Mouse (Mus musculus): ENCODE results near the gene Gpr68. TPM values are rescaled to one million over a fixed set of nuclear protein-coding genes. Genes with fewer than 3 reads are reported as not detected.

Gpr68 gene
- polyA plus RNA-seq, 1 experiment from 2014 or later = 5.4 TPM

DNA sequence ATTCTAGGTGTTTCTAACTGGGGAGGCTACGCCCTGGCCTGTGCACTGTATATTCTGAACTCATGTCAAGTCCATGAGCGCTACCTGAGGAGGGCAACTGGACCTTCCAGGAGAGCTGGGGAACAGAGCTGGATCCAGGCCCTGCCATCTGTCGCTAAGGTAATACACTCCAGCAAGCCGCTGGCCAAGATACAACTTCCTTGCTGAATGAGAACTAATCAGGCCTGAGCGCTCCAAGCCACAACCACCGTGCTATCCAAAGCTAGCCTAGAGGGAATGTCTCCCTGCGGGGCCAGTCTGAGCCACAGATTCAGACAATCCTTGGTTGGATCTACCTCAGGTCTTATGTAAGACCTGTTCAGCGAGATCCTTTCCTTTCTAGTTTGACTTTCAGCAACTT lies 40.9 kb downstream of the Gpr68 start:
- no peak for ATAC-seq (ENCODE audit: low read depth)
- H3K9ac ChIP-seq (replicated peaks; ENCODE audit: low read depth, low read length) = no peak overlapping the region
- 91% methylated on average over 8 of the region's 8 CpGs for WGBS
- no peak overlapping the region for H3K27ac ChIP-seq (ENCODE audit: low read depth, low read length)
- H3K9me3 ChIP-seq (ENCODE audit: control insufficient read depth, low read length) = no peaks in the 10 kb centered on the region
- H3K4me2 ChIP-seq (ENCODE audit: low read depth, low read length) = no peak overlapping the region
- H3K36me3 ChIP-seq (ENCODE audit: control insufficient read depth, insufficient read depth, low read length) = no peaks in the 10 kb centered on the region
- no peaks in the 10 kb centered on the region for H3K27me3 ChIP-seq (ENCODE audit: control insufficient read depth, insufficient read depth, low read length)
- no peak overlapping the region for H3K4me3 ChIP-seq (ENCODE audit: low read depth, low read length)
- no peaks in the 10 kb centered on the region for H3K4me1 ChIP-seq (ENCODE audit: control insufficient read depth, insufficient read depth, low read length)

GRCm38 (mm10) chr12:100865509-100866078 lies 42.4 kb downstream of the Gpr68 start:
- H3K4me1 ChIP-seq (ENCODE audit: control insufficient read depth, insufficient read depth, low read length) = no peaks in the 10 kb centered on the region
- H3K9me3 ChIP-seq (ENCODE audit: control insufficient read depth, low read length) = no peaks in the 10 kb centered on the region
- H3K4me2 ChIP-seq (ENCODE audit: low read depth, low read length) = no peak overlapping the region
- no peak overlapping the region for H3K4me3 ChIP-seq (ENCODE audit: low read depth, low read length)
- H3K9ac ChIP-seq (replicated peaks; ENCODE audit: low read depth, low read length) = no peak overlapping the region
- no peak overlapping the region for H3K27ac ChIP-seq (ENCODE audit: low read depth, low read length)
- no peaks in the 10 kb centered on the region for H3K27me3 ChIP-seq (ENCODE audit: control insufficient read depth, insufficient read depth, low read length)
- no peaks in the 10 kb centered on the region for H3K36me3 ChIP-seq (ENCODE audit: control insufficient read depth, insufficient read depth, low read length)
- 54% methylated on average over 11 of the region's 11 CpGs for WGBS
- ATAC-seq (ENCODE audit: low read depth) = peak; percentile 66; the same call in 1 of the 2 replicates

DNA sequence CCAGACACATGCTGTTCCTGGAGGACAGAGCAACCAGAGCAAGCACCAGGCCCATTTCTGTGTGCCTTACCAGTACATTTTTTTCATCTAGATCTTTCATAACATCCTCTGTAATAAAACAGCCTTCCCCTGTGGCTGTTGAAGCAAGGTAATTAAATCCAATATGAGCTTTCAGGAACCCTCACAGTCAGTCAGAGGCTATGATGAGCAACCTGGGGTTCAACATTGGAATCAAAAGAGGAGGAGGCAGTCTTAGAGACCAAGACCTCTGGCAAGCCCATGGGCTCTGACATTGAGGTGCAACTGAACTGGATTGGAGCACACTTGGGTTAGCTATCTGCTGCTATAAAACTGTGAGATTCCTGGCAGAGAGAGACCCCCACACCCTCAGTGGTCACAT lies 42.9 kb downstream of the Gpr68 start:
- ATAC-seq (ENCODE audit: low read depth) = peak; percentile 53
- no peaks in the 10 kb centered on the region for H3K4me1 ChIP-seq (ENCODE audit: control insufficient read depth, insufficient read depth, low read length)
- no peaks in the 10 kb centered on the region for H3K27me3 ChIP-seq (ENCODE audit: control insufficient read depth, insufficient read depth, low read length)
- no peak overlapping the region for H3K27ac ChIP-seq (ENCODE audit: low read depth, low read length)
- H3K36me3 ChIP-seq (ENCODE audit: control insufficient read depth, insufficient read depth, low read length) = no peaks in the 10 kb centered on the region
- no peak overlapping the region for H3K9ac ChIP-seq (replicated peaks; ENCODE audit: low read depth, low read length)
- no peak overlapping the region for H3K4me2 ChIP-seq (ENCODE audit: low read depth, low read length)
- no peaks in the 10 kb centered on the region for H3K9me3 ChIP-seq (ENCODE audit: control insufficient read depth, low read length)
- no peak overlapping the region for H3K4me3 ChIP-seq (ENCODE audit: low read depth, low read length)

DNA sequence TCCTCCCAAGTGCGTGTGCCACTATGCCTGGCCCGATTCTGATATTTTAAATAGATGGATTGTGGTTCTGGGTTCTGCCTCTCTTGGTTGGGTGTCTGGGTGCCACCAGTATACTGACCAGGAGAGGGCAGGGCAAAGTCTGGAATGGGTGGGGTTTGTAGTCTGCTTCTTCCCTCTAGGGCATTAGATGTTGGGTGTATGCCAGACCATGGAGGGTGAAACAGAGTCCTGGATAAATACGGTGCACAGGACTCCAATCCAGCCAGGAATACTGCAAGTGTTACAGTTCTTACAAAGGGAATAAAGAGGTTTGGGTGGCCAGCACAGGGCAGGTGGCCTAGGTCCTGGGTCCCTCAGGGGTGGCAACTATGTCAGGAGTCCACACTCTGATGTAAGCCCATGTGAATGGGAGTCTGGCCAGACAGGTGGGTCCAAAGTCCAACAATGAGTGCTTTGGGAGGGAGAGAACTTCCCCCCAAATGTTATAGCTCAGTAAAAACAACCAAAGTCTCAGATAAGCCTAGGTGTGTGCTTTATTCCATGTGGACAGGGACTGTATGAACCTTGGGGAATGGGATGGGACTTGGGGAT lies 45.0 kb downstream of the Gpr68 start:
- H3K27ac ChIP-seq (ENCODE audit: low read depth, low read length) = no peak overlapping the region
- ATAC-seq (ENCODE audit: low read depth) = no peak
- H3K4me1 ChIP-seq (ENCODE audit: control insufficient read depth, insufficient read depth, low read length) = no peaks in the 10 kb centered on the region
- no peaks in the 10 kb centered on the region for H3K36me3 ChIP-seq (ENCODE audit: control insufficient read depth, insufficient read depth, low read length)
- no peaks in the 10 kb centered on the region for H3K9me3 ChIP-seq (ENCODE audit: control insufficient read depth, low read length)
- no peak overlapping the region for H3K9ac ChIP-seq (replicated peaks; ENCODE audit: low read depth, low read length)
- H3K4me3 ChIP-seq (ENCODE audit: low read depth, low read length) = no peak overlapping the region
- WGBS = 92% methylated on average over 3 of the region's 3 CpGs
- no peaks in the 10 kb centered on the region for H3K27me3 ChIP-seq (ENCODE audit: control insufficient read depth, insufficient read depth, low read length)
- H3K4me2 ChIP-seq (ENCODE audit: low read depth, low read length) = no peak overlapping the region

GRCm38 (mm10) chr12:100862272-100862671 lies 45.7 kb downstream of the Gpr68 start:
- no peaks in the 10 kb centered on the region for H3K27me3 ChIP-seq (ENCODE audit: control insufficient read depth, insufficient read depth, low read length)
- no peaks in the 10 kb centered on the region for H3K36me3 ChIP-seq (ENCODE audit: control insufficient read depth, insufficient read depth, low read length)
- H3K9me3 ChIP-seq (ENCODE audit: control insufficient read depth, low read length) = no peaks in the 10 kb centered on the region
- no peak overlapping the region for H3K27ac ChIP-seq (ENCODE audit: low read depth, low read length)
- no peak overlapping the region for H3K4me2 ChIP-seq (ENCODE audit: low read depth, low read length)
- no peak overlapping the region for H3K4me3 ChIP-seq (ENCODE audit: low read depth, low read length)
- no peak for ATAC-seq (ENCODE audit: low read depth)
- H3K9ac ChIP-seq (replicated peaks; ENCODE audit: low read depth, low read length) = no peak overlapping the region
- no peaks in the 10 kb centered on the region for H3K4me1 ChIP-seq (ENCODE audit: control insufficient read depth, insufficient read depth, low read length)
- WGBS = 92% methylated on average over 3 of the region's 3 CpGs

DNA sequence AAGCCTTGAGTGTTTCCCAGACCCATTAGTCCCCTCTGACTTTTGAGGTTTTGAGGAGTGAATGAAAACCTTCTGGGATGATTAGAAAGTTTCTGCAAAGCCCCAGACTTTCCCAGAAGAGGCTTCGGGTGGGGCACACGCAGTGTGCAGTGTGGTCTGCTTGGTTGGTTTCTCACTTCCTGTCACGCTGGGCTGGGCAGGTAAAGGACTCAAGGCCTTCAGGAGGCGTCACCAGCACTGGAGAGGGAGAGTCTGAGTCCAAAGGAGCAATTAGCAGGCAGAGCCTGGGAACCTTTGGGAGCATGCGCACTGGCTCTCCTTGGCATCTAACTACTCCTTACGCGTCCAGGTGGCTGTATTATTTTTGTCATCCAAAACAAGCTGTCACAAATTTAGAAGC lies 50.2 kb downstream of the Gpr68 start:
- H3K36me3 ChIP-seq (ENCODE audit: control insufficient read depth, insufficient read depth, low read length) = no peaks in the 10 kb centered on the region
- H3K9ac ChIP-seq (replicated peaks; ENCODE audit: low read depth, low read length) = no peak overlapping the region
- no peaks in the 10 kb centered on the region for H3K9me3 ChIP-seq (ENCODE audit: control insufficient read depth, low read length)
- no peak for ATAC-seq (ENCODE audit: low read depth)
- H3K4me2 ChIP-seq (ENCODE audit: low read depth, low read length) = no peak overlapping the region
- no peaks in the 10 kb centered on the region for H3K27me3 ChIP-seq (ENCODE audit: control insufficient read depth, insufficient read depth, low read length)
- 79% methylated on average over 7 of the region's 7 CpGs for WGBS
- H3K27ac ChIP-seq (ENCODE audit: low read depth, low read length) = no peak overlapping the region
- H3K4me3 ChIP-seq (ENCODE audit: low read depth, low read length) = no peak overlapping the region
- no peaks in the 10 kb centered on the region for H3K4me1 ChIP-seq (ENCODE audit: control insufficient read depth, insufficient read depth, low read length)

GRCm38 (mm10) chr12:100856337-100856736 lies 51.7 kb downstream of the Gpr68 start:
- H3K27me3 ChIP-seq (ENCODE audit: control insufficient read depth, insufficient read depth, low read length) = no peaks in the 10 kb centered on the region
- no peak for ATAC-seq (ENCODE audit: low read depth)
- H3K9ac ChIP-seq (replicated peaks; ENCODE audit: low read depth, low read length) = no peak overlapping the region
- H3K4me2 ChIP-seq (ENCODE audit: low read depth, low read length) = no peak overlapping the region
- WGBS = 89% methylated on average over 2 of the region's 2 CpGs
- H3K9me3 ChIP-seq (ENCODE audit: control insufficient read depth, low read length) = no peaks in the 10 kb centered on the region
- H3K36me3 ChIP-seq (ENCODE audit: control insufficient read depth, insufficient read depth, low read length) = no peaks in the 10 kb centered on the region
- no peak overlapping the region for H3K27ac ChIP-seq (ENCODE audit: low read depth, low read length)
- H3K4me3 ChIP-seq (ENCODE audit: low read depth, low read length) = no peak overlapping the region
- no peaks in the 10 kb centered on the region for H3K4me1 ChIP-seq (ENCODE audit: control insufficient read depth, insufficient read depth, low read length)

DNA sequence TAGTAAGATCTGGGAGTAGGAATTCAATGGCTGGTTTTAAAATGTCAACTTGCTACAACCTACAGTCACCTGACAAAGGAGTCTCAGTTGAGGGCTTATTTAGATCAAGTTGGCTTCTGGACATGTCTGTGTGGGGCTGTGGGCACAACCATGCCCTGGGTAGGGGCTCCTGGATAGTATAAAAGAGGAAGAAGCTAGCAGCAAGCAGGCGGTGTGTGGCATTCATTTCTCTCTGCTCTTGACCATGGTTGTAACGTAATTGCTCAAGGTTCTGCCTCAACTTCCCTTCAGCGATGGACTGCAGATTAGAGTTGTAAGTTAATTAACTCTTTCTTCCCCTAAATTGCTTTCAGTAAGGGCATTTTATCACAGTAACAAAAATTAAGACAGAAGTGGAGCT lies 55.6 kb downstream of the Gpr68 start:
- Histone ChIP-seq H3K9ac (replicated peaks; ENCODE audit: low read depth, low read length) (no peak overlapping the region), H3K4me3 (ENCODE audit: low read depth, low read length) (no peak overlapping the region), H3K4me2 (ENCODE audit: low read depth, low read length) (no peak overlapping the region), H3K36me3 (ENCODE audit: control insufficient read depth, insufficient read depth, low read length) (no peaks in the 10 kb centered on the region), H3K9me3 (ENCODE audit: control insufficient read depth, low read length) (no peaks in the 10 kb centered on the region), H3K27ac (ENCODE audit: low read depth, low read length) (no peak overlapping the region), H3K27me3 (ENCODE audit: control insufficient read depth, insufficient read depth, low read length) (no peaks in the 10 kb centered on the region), H3K4me1 (ENCODE audit: control insufficient read depth, insufficient read depth, low read length) (no peaks in the 10 kb centered on the region; the same call in 1 of the 2 replicates)
- no peak for ATAC-seq (ENCODE audit: low read depth)
- 84% methylated on average over 3 of the region's 3 CpGs for WGBS

DNA sequence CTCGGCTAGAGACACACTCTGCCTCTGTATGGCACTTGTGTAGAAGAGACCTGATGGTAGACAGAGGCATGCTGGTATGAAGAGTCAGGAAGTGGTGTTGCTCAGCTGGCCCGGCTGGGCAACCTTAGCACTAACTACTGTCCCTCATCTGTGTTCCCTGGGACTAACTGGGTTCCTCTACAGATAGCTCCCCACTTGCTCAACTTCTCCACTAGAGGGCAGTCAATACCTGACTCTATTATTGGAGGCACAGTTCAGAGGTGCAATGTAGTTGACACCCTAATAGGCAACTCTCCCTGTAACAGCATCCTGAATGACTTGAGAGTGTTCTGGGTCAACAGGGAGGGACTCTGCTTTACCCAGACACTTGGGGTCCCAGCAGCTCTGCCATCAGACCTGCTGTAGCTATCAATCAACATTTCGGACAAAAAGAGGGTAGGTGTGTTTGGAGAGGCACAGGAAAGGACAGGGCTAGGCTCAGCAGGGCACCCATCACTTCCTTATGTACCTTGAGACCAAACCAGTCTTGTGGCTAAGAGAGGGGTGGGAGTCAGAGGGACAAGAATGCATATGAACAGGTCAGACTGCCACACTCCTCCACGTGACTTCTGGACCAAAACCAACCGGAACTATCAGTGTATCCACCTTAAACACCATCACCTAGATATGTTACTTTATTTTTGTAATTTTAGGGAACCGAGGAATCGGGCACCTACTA lies 58.4 kb downstream of the Gpr68 start:
- Histone ChIP-seq H3K36me3 (ENCODE audit: control insufficient read depth, insufficient read depth, low read length) (no peaks in the 10 kb centered on the region), H3K9me3 (ENCODE audit: control insufficient read depth, low read length) (no peaks in the 10 kb centered on the region), H3K4me3 (ENCODE audit: low read depth, low read length) (no peak overlapping the region), H3K27ac (ENCODE audit: low read depth, low read length) (no peak overlapping the region), H3K9ac (replicated peaks; ENCODE audit: low read depth, low read length) (no peak overlapping the region), H3K27me3 (ENCODE audit: control insufficient read depth, insufficient read depth, low read length) (no peaks in the 10 kb centered on the region), H3K4me2 (ENCODE audit: low read depth, low read length) (no peak overlapping the region), H3K4me1 (ENCODE audit: control insufficient read depth, insufficient read depth, low read length) (no peaks in the 10 kb centered on the region; the same call in 1 of the 2 replicates)
- ATAC-seq (ENCODE audit: low read depth) = peak; percentile 65; the same call in 1 of the 2 replicates
- WGBS = 78% methylated on average over 7 of the region's 7 CpGs
